Mouse (Mus musculus) forebrain, embryonic 14.5 days (tissue): ENCODE measurements at regions not wholly inside any gene's neighbourhood (a gene's known extent, or its start where the extent isn't known, plus 50 kb on each side); places are given as distances from the start of the nearest gene placed in this dataset.

Source experiments
- ATAC-seq: fragments of 200-750 bp; cut with Nextera tagmentation; 2 replicates; pipeline ENCODE4 v1.8.0; 2017; ENCODE audit warnings: mild to moderate bottlenecking, moderate library complexity
- DNase-seq: peaks from one replicate; pipeline ENCODE4 v3.0.0-alpha.2; 2015; ENCODE audit warnings: low spot score
- H3K27ac ChIP-seq: fragments of 300-500 bp; sonication (generic); 2 replicates; pipeline ENCODE4 v1.5.1; 2014; ENCODE audit warnings: low read depth, mild to moderate bottlenecking, control low read depth, low read length, moderate library complexity
- H3K27me3 ChIP-seq: fragments of 300-500 bp; sonication (generic); replicated peaks from 2 replicates; pipeline ENCODE4 v1.6.1; 2014; ENCODE audit warnings: low read length, control low read depth, mixed read lengths; ENCODE audit not compliant: control insufficient read depth, insufficient read depth
- H3K36me3 ChIP-seq: fragments of 300-500 bp; sonication (generic); 2 replicates; pipeline ENCODE4 v1.6.1; 2014; ENCODE audit warnings: low read length, control low read depth; ENCODE audit not compliant: control insufficient read depth, insufficient read depth
- H3K4me1 ChIP-seq: fragments of 300-500 bp; sonication (generic); 2 replicates; pipeline ENCODE4 v1.6.1; 2014; ENCODE audit warnings: antibody characterized with exemption, low read length, control low read depth; ENCODE audit not compliant: control insufficient read depth, insufficient read depth
- H3K4me2 ChIP-seq: fragments of 300-500 bp; sonication (generic); 2 replicates; pipeline ENCODE4 v1.6.1; 2014; ENCODE audit warnings: mild to moderate bottlenecking, control low read depth, low read length
- H3K4me3 ChIP-seq: fragments of 300-500 bp; sonication (generic); 2 replicates; pipeline ENCODE4 v1.5.1; 2014; ENCODE audit warnings: low read depth, low read length, control low read depth
- H3K9ac ChIP-seq: fragments of 300-500 bp; sonication (generic); 2 replicates; pipeline ENCODE4 v1.6.1; 2014; ENCODE audit warnings: mild to moderate bottlenecking, low read length, control low read depth, moderate library complexity
- H3K9me3 ChIP-seq: fragments of 300-500 bp; sonication (generic); replicated peaks from 2 replicates; pipeline ENCODE4 v1.6.1; 2016; ENCODE audit warnings: low read length, control low read depth, mixed read lengths; ENCODE audit not compliant: control insufficient read depth
- WGBS: fragments of 180-500 bp; shearing (Covaris S2); extraction: QIAGEN DNeasy Blood & Tissue Kit; methylation state at CpG from one replicate; pipeline ENCODE4 v1.1.7; 2014; 5-methylcytosine and 5-hydroxymethylcytosine counted together

GRCm38 (mm10) chr5:85661487-85661886 lies 403.9 kb downstream of the Cenpc1 start:
- 53% methylated on average over 5 of the region's 5 CpGs for WGBS
- no peak overlapping the region for H3K4me3 ChIP-seq
- no peaks in the 10 kb centered on the region for H3K4me1 ChIP-seq
- no peak overlapping the region for H3K9ac ChIP-seq
- H3K9me3 ChIP-seq, result no peaks in the 10 kb centered on the region
- ATAC-seq (peak; percentile 23; the same call in 1 of the 2 replicates), DNase-seq (peak; percentile 20)
- no peaks in the 10 kb centered on the region for H3K27me3 ChIP-seq
- no peaks in the 10 kb centered on the region for H3K36me3 ChIP-seq
- no peak overlapping the region for H3K27ac ChIP-seq
- no peak overlapping the region for H3K4me2 ChIP-seq

- ATAC-seq, result no peak
- no peak overlapping the region for H3K27ac ChIP-seq
These were observed 444.3 kb downstream of the Cenpc1 start for GRCm38 (mm10) chr5:85621078-85621477.

DNA sequence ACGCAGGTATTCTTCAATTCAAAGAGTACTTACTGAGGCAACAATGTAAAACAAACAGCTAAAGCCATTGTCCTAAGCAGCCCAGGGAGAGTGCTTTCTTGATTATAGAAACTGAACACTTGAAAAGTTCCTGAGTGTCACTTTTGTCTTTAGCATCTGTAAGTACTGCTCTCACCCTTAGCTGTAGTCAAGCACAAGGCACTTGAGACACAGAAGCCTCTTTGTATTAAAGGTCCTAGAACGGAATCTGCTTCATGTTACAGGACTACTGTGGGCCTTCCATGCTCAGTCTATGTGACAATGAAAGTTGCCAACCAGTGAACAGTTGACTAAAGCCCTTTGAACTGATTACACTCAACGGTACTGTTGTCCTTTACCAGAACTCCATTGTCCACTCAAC lies 450.6 kb downstream of the Cenpc1 start:
- no peaks in the 10 kb centered on the region for H3K4me1 ChIP-seq
- no peaks in the 10 kb centered on the region for H3K36me3 ChIP-seq
- no peaks in the 10 kb centered on the region for H3K27me3 ChIP-seq
- no peak for DNase-seq
- no peak overlapping the region for H3K9ac ChIP-seq
- no peak for ATAC-seq
- H3K4me3 ChIP-seq, result no peak overlapping the region
- H3K27ac ChIP-seq, result no peak overlapping the region
- no peak overlapping the region for H3K4me2 ChIP-seq
- WGBS, result 65% methylated on average over 3 of the region's 3 CpGs
- H3K9me3 ChIP-seq, result no peaks in the 10 kb centered on the region

More at GRCm38 (mm10) chr5:85621078-85621477, 444.3 kb downstream of the Cenpc1 start:
- Histone ChIP-seq H3K4me1 (0 out of 2 replicates have a peak, but pooled peaks cover 2% of the 10 kb centered on the region), H3K9me3 (no peaks in the 10 kb centered on the region), H3K36me3 (no peaks in the 10 kb centered on the region), H3K4me3 (no peak overlapping the region), H3K9ac (no peak overlapping the region), H3K27me3 (no peaks in the 10 kb centered on the region), H3K4me2 (no peak overlapping the region)
- WGBS, result 55% methylated on average over 2 of the region's 2 CpGs
- no peak for DNase-seq

DNA sequence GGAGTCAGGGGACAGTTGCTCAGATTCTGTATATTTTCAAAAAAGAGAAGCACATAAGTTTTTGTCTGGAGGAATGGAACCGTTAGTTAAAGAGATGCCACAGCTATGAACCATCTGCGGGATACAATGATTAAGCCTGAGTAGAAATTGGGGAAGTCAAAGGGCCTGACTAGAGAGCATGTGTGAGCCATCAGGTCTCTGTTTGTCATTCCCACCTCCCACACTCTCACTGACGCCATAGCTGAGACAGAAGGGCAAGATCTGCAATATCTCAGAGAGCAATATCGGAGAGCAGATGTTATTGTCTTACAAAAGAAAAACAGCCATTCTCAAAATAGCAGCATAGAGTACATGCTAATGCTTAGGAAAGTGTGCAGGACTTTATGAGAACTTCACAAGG lies 452.8 kb downstream of the Cenpc1 start:
- Histone ChIP-seq H3K27ac (no peak overlapping the region), H3K27me3 (no peaks in the 10 kb centered on the region), H3K9me3 (no peaks in the 10 kb centered on the region), H3K4me3 (no peak overlapping the region), H3K4me2 (no peak overlapping the region), H3K4me1 (peaks cover 3% of the 10 kb centered on the region; the same call in 1 of the 2 replicates), H3K9ac (no peak overlapping the region), H3K36me3 (no peaks in the 10 kb centered on the region)
- 84% methylated on average over 4 of the region's 4 CpGs for WGBS
- DNase-seq (no peak), ATAC-seq (no peak)

- Histone ChIP-seq H3K27me3 (no peaks in the 10 kb centered on the region), H3K36me3 (no peaks in the 10 kb centered on the region), H3K27ac (no peak overlapping the region), H3K4me3 (no peak overlapping the region), H3K4me1 (peaks cover 3% of the 10 kb centered on the region; the same call in 1 of the 2 replicates), H3K9ac (no peak overlapping the region), H3K9me3 (no peaks in the 10 kb centered on the region), H3K4me2 (no peak overlapping the region)
- DNase-seq (peak; percentile 44), ATAC-seq (peak; percentile 73)
- WGBS, result 47% methylated on average over 4 of the region's 4 CpGs
These were observed 456.3 kb downstream of the Cenpc1 start for GRCm38 (mm10) chr5:85609104-85609503.

DNA sequence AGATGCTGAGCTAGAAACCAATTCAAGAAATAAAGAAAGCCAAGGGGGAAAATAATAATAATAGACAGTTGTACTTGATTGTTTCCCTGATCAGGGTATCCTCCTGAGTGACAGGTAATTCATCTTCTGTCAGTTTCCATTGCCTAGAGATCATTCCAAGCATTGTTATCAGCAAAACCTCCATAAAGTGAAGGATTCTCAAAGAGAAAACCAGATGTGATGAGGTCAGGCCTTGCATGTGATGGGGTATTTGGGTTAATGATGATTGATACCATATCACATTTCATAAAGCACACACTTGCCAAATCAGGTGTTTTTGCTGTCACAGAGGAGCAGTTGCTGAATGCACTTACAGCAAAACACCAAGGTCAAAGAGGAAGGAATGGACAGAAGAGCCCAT lies 467.2 kb downstream of the Cenpc1 start:
- Histone ChIP-seq H3K27me3 (no peaks in the 10 kb centered on the region), H3K4me2 (no peak overlapping the region), H3K9me3 (no peaks in the 10 kb centered on the region), H3K9ac (no peak overlapping the region), H3K36me3 (no peaks in the 10 kb centered on the region), H3K4me3 (no peak overlapping the region), H3K27ac (no peak overlapping the region), H3K4me1 (peaks cover 3% of the 10 kb centered on the region; the same call in 1 of the 2 replicates)
- ATAC-seq (no peak), DNase-seq (no peak)

GRCm38 (mm10) chr5:85595082-85595447 lies 470.3 kb downstream of the Cenpc1 start:
- peak; percentile 50; the same call in 1 of the 2 replicates for ATAC-seq

DNA sequence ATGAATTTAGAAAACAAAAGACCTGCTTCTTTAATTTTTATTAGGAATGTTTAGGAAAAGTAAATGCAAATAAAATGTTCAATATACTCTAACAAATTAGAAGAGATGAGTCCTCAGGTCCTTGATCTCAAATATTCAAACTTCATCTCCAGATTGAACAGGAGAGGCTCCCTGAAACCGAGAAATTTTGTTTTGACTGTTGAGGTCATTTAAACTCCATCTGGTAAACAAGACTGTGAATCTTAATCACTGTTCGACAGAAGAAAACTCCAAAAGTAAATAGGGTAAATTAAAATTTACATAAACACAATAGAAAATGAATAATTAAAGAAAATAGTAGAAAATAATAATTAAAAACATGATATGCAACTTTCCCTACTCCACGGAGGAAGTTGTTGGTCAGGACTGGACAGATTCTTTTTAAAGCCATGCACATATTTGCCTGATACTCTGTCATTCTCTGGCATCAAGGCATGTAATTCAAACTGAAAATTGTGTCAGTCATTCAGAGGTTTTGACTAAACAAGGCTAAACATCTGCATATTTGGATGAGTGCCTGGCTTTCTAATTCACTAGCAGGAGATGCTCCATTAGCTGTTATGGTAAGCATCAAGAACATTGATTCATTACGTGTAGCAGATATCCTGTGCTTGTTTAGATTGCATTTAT lies 470.8 kb downstream of the Cenpc1 start:
- no peak overlapping the region for H3K4me2 ChIP-seq
- peak; percentile 91 for DNase-seq
- H3K27ac ChIP-seq, result no peak overlapping the region
- no peak overlapping the region for H3K4me3 ChIP-seq
- 35% methylated on average over 4 of the region's 4 CpGs for WGBS
- peak; percentile 83 for ATAC-seq
- H3K36me3 ChIP-seq, result no peaks in the 10 kb centered on the region
- no peaks in the 10 kb centered on the region for H3K27me3 ChIP-seq
- peaks cover 3% of the 10 kb centered on the region; the same call in 1 of the 2 replicates for H3K4me1 ChIP-seq
- H3K9ac ChIP-seq, result no peak overlapping the region
- H3K9me3 ChIP-seq, result no peaks in the 10 kb centered on the region

More at GRCm38 (mm10) chr5:85595082-85595447, 470.3 kb downstream of the Cenpc1 start:
- no peak for DNase-seq
- no peaks in the 10 kb centered on the region for H3K27me3 ChIP-seq
- no peaks in the 10 kb centered on the region for H3K9me3 ChIP-seq
- H3K4me1 ChIP-seq, result peaks cover 3% of the 10 kb centered on the region; the same call in 1 of the 2 replicates
- H3K36me3 ChIP-seq, result no peaks in the 10 kb centered on the region
- H3K27ac ChIP-seq, result no peak overlapping the region
- H3K4me2 ChIP-seq, result no peak overlapping the region
- WGBS, result 23% methylated on average over 1 of the region's 1 CpGs
- H3K4me3 ChIP-seq, result no peak overlapping the region
- H3K9ac ChIP-seq, result no peak overlapping the region

DNA sequence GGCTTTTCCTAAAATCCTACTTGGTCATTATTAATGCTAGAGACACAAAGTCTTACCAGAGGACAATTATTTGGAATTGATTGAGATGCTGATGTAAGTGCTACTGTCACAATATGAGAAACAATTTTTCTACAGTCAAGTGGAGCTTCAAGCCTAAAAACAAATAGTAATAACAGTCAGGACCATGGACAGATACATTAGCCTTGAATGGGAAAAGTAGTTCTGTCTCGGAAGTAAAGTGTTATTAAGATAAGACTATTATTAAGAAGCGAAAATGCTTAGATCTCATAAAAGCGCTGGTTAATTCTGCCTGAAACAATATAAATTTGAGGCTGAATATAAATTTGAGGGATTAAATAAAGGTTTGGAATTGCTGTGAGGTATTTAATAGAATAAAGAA lies 473.1 kb downstream of the Cenpc1 start:
- Histone ChIP-seq H3K4me2 (no peak overlapping the region), H3K9me3 (no peaks in the 10 kb centered on the region), H3K4me1 (peaks cover 3% of the 10 kb centered on the region; the same call in 1 of the 2 replicates), H3K27ac (no peak overlapping the region), H3K27me3 (no peaks in the 10 kb centered on the region), H3K4me3 (no peak overlapping the region), H3K36me3 (no peaks in the 10 kb centered on the region), H3K9ac (no peak overlapping the region)
- DNase-seq, result no peak
- WGBS, result 80% methylated on average over 3 of the region's 3 CpGs
- ATAC-seq, result no peak
